Mouse (Mus musculus): ENCODE data around the gene Banp. TPM values are rescaled to one million over a fixed set of nuclear protein-coding genes. Genes with fewer than 3 reads are reported as not detected.

Gene Banp
- total and polyA plus RNA-seq, 3 experiments: 14.9 to 34.2 (median 25.7) TPM

DNA sequence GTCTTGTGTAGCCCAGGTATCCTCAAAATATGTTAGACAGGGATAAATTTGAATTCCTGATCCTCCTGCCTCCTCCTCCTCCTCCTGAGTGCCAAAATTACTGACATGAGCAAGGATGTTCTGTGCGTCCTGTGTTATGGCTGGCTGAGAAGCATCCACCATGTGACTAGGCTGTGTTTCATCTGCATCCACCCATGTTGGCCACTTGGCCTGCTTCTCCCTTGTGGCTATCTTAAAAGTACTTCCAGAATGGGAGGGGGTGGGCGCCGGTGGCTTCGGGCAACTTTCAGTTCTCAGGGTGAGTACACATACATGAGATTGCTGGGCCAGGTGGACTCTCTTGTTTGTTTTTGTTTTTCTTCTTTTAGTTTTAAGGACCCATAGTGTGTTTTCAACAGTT lies 30.4 kb upstream of the Banp start:
- in situ Hi-C loops (cut with MboI; ENCODE audit: low pct_ligation_motif_present, low pct_unique_long_range_greater_than_20kb, low sequenced_read_pairs): no loop called here
- Histone ChIP-seq H3K27ac (ENCODE audit: insufficient read depth, low read depth) (no peak overlapping the region), H3K27me3 (replicated peaks) (no peaks in the 10 kb centered on the region), H3K36me3 (replicated peaks in 1 of 2; ENCODE audit: control insufficient read depth in 1 of 2, insufficient read depth in 1 of 2, low read length in 1 of 2) (peaks cover 12 to 14% of the 10 kb centered on the region in 2 experiments), H3K79me2 (replicated peaks; ENCODE audit: control insufficient read depth, extremely low read depth, insufficient read depth, poor library complexity, severe bottlenecking) (no peaks in the 10 kb centered on the region), H3K4me2 (ENCODE audit: insufficient read depth, low read depth, poor library complexity, severe bottlenecking) (no peak overlapping the region), H3K4me3 (replicated peaks in 1 of 3; ENCODE audit: low read depth in 2 of 3, low read length in 2 of 3, poor library complexity in 1 of 3) (no peak overlapping the region), H3K4me1 (ENCODE audit: control insufficient read depth in 1 of 2, insufficient read depth in 2 of 2) (peaks cover 17 to 37% of the 10 kb centered on the region in 2 experiments), H3K9ac (ENCODE audit: insufficient read depth, low read depth) (no peak overlapping the region), H3K9me3 (replicated peaks; ENCODE audit: low read length) (peaks cover 9% of the 10 kb centered on the region)
- dilution Hi-C loops (cut with MboI; ENCODE audit: extremely low pct_ligation_motif_present, extremely low pct_unique_long_range_greater_than_20kb, low sequenced_read_pairs): no loop called here
- DNase-seq (ENCODE audit: extremely low read depth): no peak
- no peak for TF ChIP-seq NELFE (IDR thresholded peaks at IDR 0.05; ENCODE audit: low read depth, low read length)
- no peak for TF ChIP-seq SIN3A (IDR thresholded peaks at IDR 0.05; ENCODE audit: low read length)
- no peak for TF ChIP-seq ZC3H11A (IDR thresholded peaks at IDR 0.05; ENCODE audit: low read depth, low read length)
- no peak for TF ChIP-seq BHLHE40 (IDR thresholded peaks at IDR 0.05; ENCODE audit: low read depth, low read length)
- TF ChIP-seq MEF2A (IDR thresholded peaks at IDR 0.05; ENCODE audit: borderline replicate concordance, low read depth, low read length): no peak
- no peak for TF ChIP-seq MAFK (IDR thresholded peaks at IDR 0.05; ENCODE audit: insufficient replicate concordance, low read length)
- TF ChIP-seq ETS1 (conservative IDR thresholded peaks at IDR 0.05; ENCODE audit: low read depth, low read length): no peak; the same call in 1 of the 2 replicates
- no peak for TF ChIP-seq JUN (IDR thresholded peaks at IDR 0.05; ENCODE audit: insufficient read depth, low read depth, low read length)
- TF ChIP-seq HCFC1 (IDR thresholded peaks at IDR 0.05; ENCODE audit: low read depth, low read length): no peak
- TF ChIP-seq PAX5 (IDR thresholded peaks at IDR 0.05; ENCODE audit: low read length): no peak
- TF ChIP-seq E2F4 (IDR thresholded peaks at IDR 0.05; ENCODE audit: insufficient replicate concordance, low read depth, low read length): no peak
- no peak for TF ChIP-seq NRF1 (IDR thresholded peaks at IDR 0.05; ENCODE audit: low read depth, low read length)
- TF ChIP-seq KAT2A (IDR thresholded peaks at IDR 0.05; ENCODE audit: insufficient replicate concordance, low read length): no peak
- no peak for TF ChIP-seq USF2 (conservative IDR thresholded peaks at IDR 0.05; ENCODE audit: low read depth, low read length)
- TF ChIP-seq RCOR1 (conservative IDR thresholded peaks at IDR 0.05; ENCODE audit: low read depth, low read length): no peak
- peak; percentile 25; the same call in 1 of the 2 replicates for TF ChIP-seq USF1 (IDR thresholded peaks at IDR 0.05; ENCODE audit: low read depth, low read length)
- TF ChIP-seq CHD2 (IDR thresholded peaks at IDR 0.05; ENCODE audit: low read length): no peak
- TF ChIP-seq ZKSCAN1 (IDR thresholded peaks at IDR 0.05; ENCODE audit: borderline replicate concordance, low read depth, low read length): no peak
- TF ChIP-seq POLR2AphosphoS2 (IDR thresholded peaks at IDR 0.05; ENCODE audit: low read depth, low read length): no peak
- TF ChIP-seq UBTF (IDR thresholded peaks at IDR 0.05; ENCODE audit: low read depth, low read length): no peak
- no peak for TF ChIP-seq CTCF (conservative IDR thresholded peaks at IDR 0.05 in 1 of 2, IDR thresholded peaks at IDR 0.05 in 1 of 2; ENCODE audit: low read depth in 2 of 2, low read length in 2 of 2)
- TF ChIP-seq POLR2A (IDR thresholded peaks at IDR 0.05; ENCODE audit: low read depth, low read length): no peak
- TF ChIP-seq ZMIZ1 (IDR thresholded peaks at IDR 0.05; ENCODE audit: low read depth, low read length): no peak
- TF ChIP-seq TCF12 (IDR thresholded peaks at IDR 0.05; ENCODE audit: low read depth, low read length): peak; percentile 41; the same call in 1 of the 2 replicates
- TF ChIP-seq MYC (IDR thresholded peaks at IDR 0.05; ENCODE audit: low read depth, low read length): no peak
- no peak for TF ChIP-seq TBP (conservative IDR thresholded peaks at IDR 0.05; ENCODE audit: low read depth, low read length)
- no peak for TF ChIP-seq JUND (conservative IDR thresholded peaks at IDR 0.05; ENCODE audit: low read depth, low read length)
- TF ChIP-seq MXI1 (IDR thresholded peaks at IDR 0.05; ENCODE audit: low read depth, low read length): 0 out of 2 replicates have a peak, but pooled peaks have one; percentile 31
- no peak for TF ChIP-seq ZNF384 (IDR thresholded peaks at IDR 0.05; ENCODE audit: low read depth, low read length)
- peak; percentile 49; the same call in 1 of the 2 replicates for TF ChIP-seq IRF4 (IDR thresholded peaks at IDR 0.05; ENCODE audit: low read depth, low read length)
- no peak for TF ChIP-seq MAX (IDR thresholded peaks at IDR 0.05; ENCODE audit: low read length)
- TF ChIP-seq EP300 (IDR thresholded peaks at IDR 0.05; ENCODE audit: low read length): 0 out of 2 replicates have a peak, but pooled peaks have one; percentile 31
- 0 out of 2 replicates have a peak, but pooled peaks have one; percentile 40 for TF ChIP-seq MAZ (IDR thresholded peaks at IDR 0.05; ENCODE audit: low read depth, low read length)
- TF ChIP-seq ELF1 (IDR thresholded peaks at IDR 0.05; ENCODE audit: low read depth, low read length): no peak
- TF ChIP-seq GABPA (IDR thresholded peaks at IDR 0.05; ENCODE audit: insufficient replicate concordance, low read depth, low read length): no peak
- TF ChIP-seq RAD21 (IDR thresholded peaks at IDR 0.05; ENCODE audit: low read depth, low read length): no peak
- TF ChIP-seq CHD1 (IDR thresholded peaks at IDR 0.05; ENCODE audit: low read depth, low read length): no peak
- TF ChIP-seq SMC3 (IDR thresholded peaks at IDR 0.05; ENCODE audit: low read depth, low read length): no peak
